Comparison of ENCODE assay signal across 9 mouse cellular contexts in the genomic region with DNA sequence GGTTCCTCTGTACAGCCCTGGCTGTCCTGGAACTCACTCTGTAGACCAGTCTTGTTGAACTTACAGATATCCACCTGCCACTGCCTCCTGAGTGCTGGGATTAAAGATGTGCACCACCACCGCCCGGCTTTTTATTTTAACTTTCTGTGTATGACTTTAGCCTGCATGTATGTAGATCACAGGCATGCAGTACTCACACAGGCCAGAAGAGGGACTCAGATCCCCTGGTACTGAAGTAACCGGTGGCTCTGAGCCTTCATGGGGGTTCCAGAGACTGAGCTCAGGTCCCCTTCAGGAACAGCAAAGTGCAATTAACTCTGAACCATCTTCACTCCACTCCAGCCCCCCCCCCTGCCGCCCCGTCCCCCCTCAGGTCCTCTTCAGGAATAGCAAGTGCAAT. TPM values are rescaled to one million over a fixed set of nuclear protein-coding genes. Genes with fewer than 3 reads are reported as not detected.
DNase-seq lines count a peak whose midpoint lies in the region; ATAC-seq and TF ChIP-seq lines count a peak whose summit lies in the region.
"Had no signal": no experiment of that assay in that cellular context is flagged by ENCODE, and none has a peak within 500 bp of the region (broad histone marks: within the 10 kb centered on the region; RNA-seq: fewer than 3 reads in every experiment).

No protein-coding gene starts in this region.

- H3K4me1 ChIP-seq in midbrain, embryonic 10.5 days = peaks cover 14% of the 10 kb centered on the region
- H3K4me1 ChIP-seq in midbrain, embryonic 13.5 days (replicated peaks) = peaks cover 16% of the 10 kb centered on the region
- H3K4me1 ChIP-seq: limb, embryonic 12.5 days had no signal

- TF ChIP-seq POLR2A in brain, embryonic 14.5 days (IDR thresholded peaks at IDR 0.05; ENCODE audit: borderline replicate concordance, extremely low read depth, insufficient read depth, insufficient read length, poor library complexity, severe bottlenecking) = no peak

- 35% methylated on average over 5 of the region's 5 CpGs for WGBS in midbrain, embryonic 10.5 days
- WGBS in midbrain, embryonic 13.5 days = 37% methylated on average over 5 of the region's 5 CpGs

- H3K9ac ChIP-seq in midbrain, embryonic 13.5 days (replicated peaks) = no peak overlapping the region
- H3K9ac ChIP-seq: limb, embryonic 12.5 days had no signal

- H3K27me3 ChIP-seq in midbrain, embryonic 10.5 days (ENCODE audit: low read depth, poor library complexity, severe bottlenecking) = no peaks in the 10 kb centered on the region
- no peaks in the 10 kb centered on the region for H3K27me3 ChIP-seq in midbrain, embryonic 13.5 days

- H3K9me3 ChIP-seq in midbrain, embryonic 10.5 days (replicated peaks) = no peaks in the 10 kb centered on the region
- no peaks in the 10 kb centered on the region for H3K9me3 ChIP-seq in midbrain, embryonic 13.5 days
- H3K9me3 ChIP-seq: limb, embryonic 12.5 days had no signal

- no peaks in the 10 kb centered on the region for H3K36me3 ChIP-seq in midbrain, embryonic 10.5 days
- no peaks in the 10 kb centered on the region for H3K36me3 ChIP-seq in midbrain, embryonic 13.5 days
- H3K36me3 ChIP-seq: limb, embryonic 12.5 days had no signal

- no peak overlapping the region for H3K4me3 ChIP-seq in midbrain, embryonic 10.5 days
- no peak overlapping the region for H3K4me3 ChIP-seq in midbrain, embryonic 13.5 days (replicated peaks)
- H3K4me3 ChIP-seq: limb, embryonic 12.5 days had no signal

- peak; percentile 39 to 63 for DNase-seq in cerebellum, postnatal 25 days
- no peak for DNase-seq in cerebellum, adult 11-12 months
- DNase-seq in midbrain, embryonic 10.5 days (ENCODE audit: low spot score) = peak; percentile 69
- DNase-seq in brain, embryonic 14.5 days (ENCODE audit: low read depth) = no peak
- peak; percentile 36 for DNase-seq in kidney, postnatal 14 days
- peak; percentile 22 for DNase-seq in skeletal muscle tissue, adult 2 months (ENCODE audit: low read depth, low spot score)
- DNase-seq in ovary, postnatal 10 days (ENCODE audit: low spot score) = no peak

- no peak for ATAC-seq in midbrain, embryonic 13.5 days

- H3K4me2 ChIP-seq in midbrain, embryonic 13.5 days (replicated peaks) = no peak overlapping the region
- H3K4me2 ChIP-seq: limb, embryonic 12.5 days had no signal

- peak; percentile 52; the same call in 1 of the 2 replicates for TF ChIP-seq CTCF in brain, embryonic 14.5 days (IDR thresholded peaks at IDR 0.05; ENCODE audit: borderline replicate concordance, extremely low read depth, insufficient read depth, insufficient read length)

- H3K27ac ChIP-seq in midbrain, embryonic 10.5 days (replicated peaks) = no peak overlapping the region
- no peak overlapping the region for H3K27ac ChIP-seq in midbrain, embryonic 13.5 days
- H3K27ac ChIP-seq: limb, embryonic 12.5 days had no signal

RNA-seq across cellular contexts. Expression of gene Lrrc36, which starts 25.5 kb away (rescaled TPM):
- polyA plus RNA-seq in midbrain, embryonic 10.5 days (2016; fragmentation: Nextera tagmentation; extraction: Ambion mirVana) = 2.6 and 3.7 TPM in 2 replicates
- 1.5 and 2.4 TPM in 2 replicates for polyA plus RNA-seq in midbrain, embryonic 13.5 days (2015; fragmentation: Nextera tagmentation; extraction: Ambion mirVana)
- 1.4 and 1.6 TPM in 2 replicates for polyA plus RNA-seq in brain, embryonic 14.5 days (2012; rRNA removed)

RNA-seq across cellular contexts. Expression of gene Kctd19, which starts 25.6 kb away (rescaled TPM):
- polyA plus RNA-seq in midbrain, embryonic 10.5 days (2016; fragmentation: Nextera tagmentation; extraction: Ambion mirVana) = 0.07 TPM in 1 of 2 replicates, not detected in the other
- polyA plus RNA-seq in midbrain, embryonic 13.5 days (2015; fragmentation: Nextera tagmentation; extraction: Ambion mirVana) = not detected in 2 replicates
- 0.04 and 0.05 TPM in 2 replicates for polyA plus RNA-seq in brain, embryonic 14.5 days (2012; rRNA removed)
- polyA plus RNA-seq: limb, embryonic 12.5 days had no signal

RNA-seq across cellular contexts. Expression of gene Tppp3, which starts 32.5 kb away (rescaled TPM):
- 94.4 and 100.0 TPM in 2 replicates for polyA plus RNA-seq in midbrain, embryonic 10.5 days (2016; fragmentation: Nextera tagmentation; extraction: Ambion mirVana)
- polyA plus RNA-seq in midbrain, embryonic 13.5 days (2015; fragmentation: Nextera tagmentation; extraction: Ambion mirVana) = 93.1 and 111 TPM in 2 replicates
- polyA plus RNA-seq in brain, embryonic 14.5 days (2012; rRNA removed) = 62.7 and 89.6 TPM in 2 replicates

RNA-seq across cellular contexts. Expression of gene Zdhhc1, which starts 57.8 kb away (rescaled TPM):
- 18.6 and 24.0 TPM in 2 replicates for polyA plus RNA-seq in midbrain, embryonic 10.5 days (2016; fragmentation: Nextera tagmentation; extraction: Ambion mirVana)
- polyA plus RNA-seq in midbrain, embryonic 13.5 days (2015; fragmentation: Nextera tagmentation; extraction: Ambion mirVana) = 26.2 and 31.3 TPM in 2 replicates
- polyA plus RNA-seq in brain, embryonic 14.5 days (2012; rRNA removed) = 40.0 and 46.2 TPM in 2 replicates

Comparison
In these comparisons a context has a peak if more than half of its experiments do, and no peak if none do; other contexts are left out.
1. DNase-seq: peak in cerebellum, postnatal 25 days (2 of 2), midbrain, embryonic 10.5 days (single experiment), kidney, postnatal 14 days (single experiment) and skeletal muscle tissue, adult 2 months (single experiment); none in cerebellum, adult 11-12 months (single experiment), brain, embryonic 14.5 days (single experiment) and ovary, postnatal 10 days (single experiment).